Mouse (Mus musculus) liver, adult 2 months (tissue): ENCODE data around the gene Gatd1.

ENCODE experiments used
- CTCF ChIP-seq: fragments of 200-500 bp; IDR thresholded peaks from 2 replicates; pipeline ENCODE4 v1.5.1; 2011; ENCODE audit warnings: low read depth, low read length, control low read depth
- POLR2A ChIP-seq: fragments of 200-500 bp; IDR thresholded peaks from 2 replicates; pipeline ENCODE4 v1.6.1; 2011; ENCODE audit warnings: low read length, control low read depth; ENCODE audit not compliant: insufficient read depth; ENCODE audit errors: extremely low read depth

- TF ChIP-seq CTCF, result no peak
- TF ChIP-seq POLR2A, result 0 out of 2 replicates have a peak, but pooled peaks have one; percentile 35
Observed at GRCm38 (mm10) chr7:141432741-141433516, 19.0 kb upstream of the Gatd1 start.
